Mouse (Mus musculus): ENCODE measurements around the gene Dcakd.
A peak's percentile ranks its signal among the peaks of the same experiment; 100 is the strongest.

Dcakd gene

DNA sequence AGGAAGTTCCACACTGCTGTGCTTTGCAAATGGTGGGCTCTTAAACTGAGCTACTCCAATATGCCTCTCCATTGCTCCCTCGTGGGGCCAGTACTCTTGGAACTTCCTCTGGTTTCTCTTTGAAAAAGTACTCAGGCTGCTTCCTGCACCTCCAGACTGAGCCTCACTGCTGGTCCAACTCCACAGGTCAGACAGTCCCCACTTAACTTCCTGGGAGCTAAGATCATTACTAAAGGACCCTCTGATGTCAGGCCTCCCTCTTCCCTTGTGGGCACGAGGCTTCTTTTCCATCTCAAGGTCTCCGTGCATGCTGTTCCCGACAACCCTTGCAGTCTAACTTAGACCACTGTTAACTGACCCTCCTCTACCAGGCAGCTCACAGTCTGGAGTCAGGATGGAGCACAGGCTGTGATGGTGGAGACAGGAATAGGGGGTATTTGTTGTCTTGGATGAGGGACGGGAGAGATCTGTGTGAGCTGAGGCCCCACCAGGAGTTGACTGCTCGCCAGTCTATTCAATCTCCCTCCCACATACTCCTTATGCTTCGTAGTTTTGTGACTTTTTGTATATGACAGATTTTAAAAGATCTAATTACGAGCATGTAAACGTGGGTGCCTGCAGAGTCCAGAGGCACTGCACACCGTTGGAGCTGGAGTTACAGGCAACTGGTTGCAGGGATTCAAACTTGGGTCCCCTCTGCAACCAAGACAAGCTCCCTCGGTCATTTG lies 22.7 kb downstream of the Dcakd start:
- no peak for DNase-seq (ENCODE audit: low spot score)

DNA sequence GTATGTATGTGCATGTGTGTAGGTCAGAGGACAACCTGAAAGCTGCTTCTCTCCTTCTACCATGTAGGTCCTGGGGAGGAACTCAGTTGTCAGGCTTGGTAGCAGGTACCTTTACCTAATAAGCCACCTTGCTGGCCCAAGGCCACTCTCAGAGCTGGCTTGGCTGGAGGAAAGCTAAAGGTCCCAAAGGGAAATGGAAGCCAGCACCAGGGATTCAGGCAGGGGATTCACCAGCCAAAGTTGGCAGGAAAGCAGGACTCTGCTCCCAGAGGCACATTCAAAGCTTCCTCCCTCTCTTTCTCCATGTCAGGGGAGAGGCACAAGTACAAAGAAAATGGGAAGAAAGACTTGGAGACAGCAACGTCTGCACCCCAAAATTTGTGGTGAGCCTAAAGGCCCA lies 23.3 kb downstream of the Dcakd start:
- DNase-seq (ENCODE audit: low spot score) = no peak

DNA sequence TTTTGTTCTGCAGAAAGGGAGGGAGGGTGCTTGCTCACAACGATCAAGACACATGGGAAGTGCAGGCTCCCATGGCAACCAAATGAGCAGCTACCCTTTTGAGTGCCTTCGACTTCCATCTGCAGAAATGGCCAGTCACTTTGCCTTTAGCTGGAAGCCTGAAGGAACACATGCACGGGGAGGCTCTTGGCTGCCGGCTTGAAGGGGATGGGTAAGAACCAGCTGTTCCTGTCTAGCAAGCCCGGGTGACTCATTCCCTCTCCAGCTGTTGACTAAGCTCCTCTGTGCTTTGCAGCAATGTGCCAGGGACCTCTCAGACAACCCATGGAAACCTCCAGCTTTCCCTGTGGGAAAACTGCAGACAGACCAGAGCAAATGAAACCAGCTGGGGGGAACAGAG lies 24.9 kb downstream of the Dcakd start:
- peak; percentile 45 for DNase-seq (ENCODE audit: low spot score)

GRCm38 (mm10) chr11:103001063-103001462 lies 27.1 kb downstream of the Dcakd start:
- no peak for DNase-seq (ENCODE audit: low spot score)

- DNase-seq (ENCODE audit: low spot score) = no peak
Measured at GRCm38 (mm10) chr11:103000111-103000510, 28.0 kb downstream of the Dcakd start.

DNA sequence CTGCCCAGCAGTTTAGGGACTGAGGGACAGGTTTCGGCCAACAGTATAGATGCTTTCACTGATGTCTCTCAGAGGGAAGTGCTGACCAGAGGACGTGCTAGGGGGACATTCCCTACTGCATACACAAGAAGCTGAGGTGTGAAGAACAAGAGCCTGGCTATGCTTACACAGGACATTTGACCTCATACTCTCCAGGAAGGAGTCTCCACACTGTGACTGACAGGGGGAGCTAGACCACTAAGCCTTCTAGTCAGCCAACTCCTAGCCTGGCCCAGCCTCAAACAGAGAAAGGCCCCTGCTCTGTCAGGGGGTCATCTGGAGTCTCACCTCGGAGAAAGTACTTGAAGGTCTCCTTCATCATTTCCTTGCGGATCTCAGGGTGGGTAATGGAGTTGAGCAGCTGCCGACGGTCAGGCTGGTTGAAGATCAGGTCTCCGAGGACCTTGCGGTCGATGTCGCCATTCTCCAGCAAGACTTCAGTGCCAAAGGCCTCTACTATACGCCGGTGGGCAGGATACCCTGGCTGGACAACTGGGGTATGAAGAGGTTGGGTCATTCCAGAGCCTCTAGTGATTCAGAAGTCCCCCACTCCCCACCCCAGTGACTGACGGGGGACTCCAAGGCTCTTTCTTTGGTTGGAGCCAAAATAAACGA lies 28.7 kb downstream of the Dcakd start:
- DNase-seq (ENCODE audit: low spot score) = no peak

GRCm38 (mm10) chr11:102998577-102999316 lies 29.4 kb downstream of the Dcakd start:
- no peak for DNase-seq (ENCODE audit: low spot score)

DNA sequence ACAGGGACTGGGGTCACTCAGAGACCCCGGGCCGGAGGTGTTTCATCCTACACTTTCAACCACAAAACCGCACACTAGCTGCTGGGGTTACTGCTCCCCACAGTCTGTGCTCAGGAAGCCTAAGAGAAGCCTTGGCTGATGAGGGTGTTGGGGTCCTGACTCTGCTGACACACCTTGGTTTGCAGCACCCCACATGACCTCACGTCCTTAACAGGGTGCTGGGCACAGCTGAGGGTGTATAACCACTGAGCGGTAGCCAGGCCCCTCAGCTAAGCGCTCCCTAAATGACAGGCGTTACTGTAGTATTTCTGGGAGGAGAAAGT lies 29.9 kb downstream of the Dcakd start:
- no peak for DNase-seq (ENCODE audit: low spot score)

- peak; percentile 42 for DNase-seq (ENCODE audit: low spot score)
Measured at GRCm38 (mm10) chr11:102996991-102997770, 31.0 kb downstream of the Dcakd start.

DNA sequence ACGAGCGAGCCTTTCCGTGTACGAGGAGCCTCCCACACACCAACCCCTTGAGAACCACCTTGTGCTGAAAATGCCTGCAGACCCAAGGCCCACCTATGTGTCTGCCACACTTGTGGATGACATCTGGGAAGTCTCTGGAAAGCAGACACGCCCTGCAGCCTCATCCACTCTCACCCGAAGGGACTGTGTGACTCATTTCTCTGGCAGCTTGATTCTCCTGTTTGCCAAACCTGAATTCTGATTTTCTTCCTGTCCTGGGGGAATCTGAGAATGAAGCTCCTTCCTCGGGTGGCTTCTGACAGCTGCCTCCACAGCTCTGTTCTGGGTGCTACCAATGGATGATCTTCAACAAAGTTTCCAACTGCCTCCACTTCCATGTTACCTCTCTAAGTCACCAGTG lies 31.7 kb downstream of the Dcakd start:
- no peak for DNase-seq (ENCODE audit: low spot score)

- no peak for DNase-seq (ENCODE audit: low spot score)
Measured at GRCm38 (mm10) chr11:102994952-102995351, 33.2 kb downstream of the Dcakd start.

GRCm38 (mm10) chr11:102993420-102994029 lies 34.6 kb downstream of the Dcakd start:
- DNase-seq (ENCODE audit: low spot score) = no peak

DNA sequence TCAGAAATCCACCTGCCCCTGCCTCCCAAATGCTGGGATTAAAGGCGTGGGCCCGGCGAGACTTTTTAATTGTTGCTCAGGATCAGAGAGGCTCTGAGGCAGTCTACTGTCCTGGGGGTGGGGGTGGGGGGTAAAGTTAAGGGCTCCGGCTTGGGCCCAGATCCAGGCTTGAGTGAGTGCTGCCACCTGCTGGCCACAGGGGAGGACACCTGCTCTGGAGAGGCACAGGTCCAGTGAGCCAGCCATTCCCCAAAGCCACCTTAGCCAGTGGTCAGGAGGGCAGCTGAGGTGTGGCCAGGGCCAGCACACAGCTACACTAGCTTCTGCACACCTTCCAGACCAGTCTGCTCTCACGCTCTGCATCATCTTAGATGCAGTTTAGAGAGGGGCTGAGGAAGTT lies 35.2 kb downstream of the Dcakd start:
- peak; percentile 75 for DNase-seq (ENCODE audit: low spot score)

- DNase-seq (ENCODE audit: low spot score) = no peak
Measured at GRCm38 (mm10) chr11:102991681-102992080, 36.5 kb downstream of the Dcakd start.

DNA sequence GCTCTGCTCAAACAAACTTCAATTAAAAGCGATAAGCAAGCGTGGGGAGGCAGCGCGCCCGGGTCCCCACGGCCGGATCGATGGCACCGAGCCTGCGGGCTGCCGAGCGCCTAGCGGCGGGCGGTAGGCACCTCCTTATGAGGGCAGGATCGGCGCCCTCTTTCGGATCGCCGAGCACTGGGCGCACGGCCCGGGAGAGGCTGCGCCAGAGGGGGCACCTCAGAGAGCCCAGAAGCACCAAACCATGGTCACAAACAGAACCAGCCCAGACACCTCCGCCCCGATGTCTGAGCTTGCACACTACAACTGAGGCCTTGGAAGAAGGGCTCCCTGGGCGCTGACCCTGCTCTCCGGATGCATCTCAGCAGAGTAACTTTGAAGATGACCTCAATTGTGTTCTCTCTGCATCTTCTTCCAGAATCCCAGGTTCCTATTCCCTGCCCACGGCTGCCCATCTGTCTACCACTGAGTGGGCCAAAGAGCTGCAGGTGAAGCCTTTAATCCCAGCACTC lies 37.9 kb downstream of the Dcakd start:
- peak; percentile 65 for DNase-seq (ENCODE audit: low spot score)

- DNase-seq (ENCODE audit: low spot score) = no peak
Measured at GRCm38 (mm10) chr11:102989641-102990151, 38.4 kb downstream of the Dcakd start.

- no peak for DNase-seq (ENCODE audit: low spot score)
Measured at GRCm38 (mm10) chr11:102985160-102985559, 43.0 kb downstream of the Dcakd start.

DNA sequence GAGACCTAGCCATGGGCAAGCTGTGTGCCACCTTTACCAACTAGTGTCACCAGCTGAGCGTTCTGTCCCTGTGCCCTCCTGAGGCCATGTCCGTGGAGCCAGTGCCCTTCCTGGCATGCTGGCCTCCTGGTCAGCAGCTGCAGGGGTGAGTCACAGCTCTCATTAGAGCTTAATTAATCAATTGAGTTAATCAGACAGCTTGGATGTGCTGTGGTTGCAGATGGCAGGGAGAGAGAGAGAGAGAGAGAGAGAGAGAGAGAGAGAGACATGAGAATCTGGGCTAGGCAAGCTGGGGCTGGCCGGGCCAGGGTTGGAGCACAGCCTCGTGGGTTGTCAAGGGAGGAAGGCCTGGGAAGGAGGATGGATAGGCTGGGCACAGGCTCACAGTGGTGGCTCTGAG lies 43.5 kb downstream of the Dcakd start:
- DNase-seq (ENCODE audit: low spot score) = no peak

DNA sequence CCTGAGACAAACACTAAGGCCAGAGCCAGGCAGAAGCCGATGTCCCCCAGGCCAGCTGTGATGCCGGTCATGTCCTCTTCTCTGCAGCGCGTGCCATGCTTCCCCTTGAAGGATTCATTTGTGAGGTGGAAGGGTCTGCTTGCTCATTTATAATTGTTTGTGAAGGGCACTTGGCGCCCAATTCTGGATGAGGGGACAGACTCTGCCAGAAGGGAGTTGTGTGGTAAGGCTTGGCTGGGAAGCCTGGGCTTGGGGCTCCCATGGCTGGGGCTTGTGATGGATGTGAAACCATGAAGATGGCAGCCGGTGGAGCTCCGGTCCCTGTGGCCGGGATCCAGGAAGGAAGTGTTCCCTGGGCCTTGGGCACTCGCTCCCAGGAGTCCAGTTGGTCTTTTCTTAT lies 44.0 kb downstream of the Dcakd start:
- no peak for DNase-seq (ENCODE audit: low spot score)

DNA sequence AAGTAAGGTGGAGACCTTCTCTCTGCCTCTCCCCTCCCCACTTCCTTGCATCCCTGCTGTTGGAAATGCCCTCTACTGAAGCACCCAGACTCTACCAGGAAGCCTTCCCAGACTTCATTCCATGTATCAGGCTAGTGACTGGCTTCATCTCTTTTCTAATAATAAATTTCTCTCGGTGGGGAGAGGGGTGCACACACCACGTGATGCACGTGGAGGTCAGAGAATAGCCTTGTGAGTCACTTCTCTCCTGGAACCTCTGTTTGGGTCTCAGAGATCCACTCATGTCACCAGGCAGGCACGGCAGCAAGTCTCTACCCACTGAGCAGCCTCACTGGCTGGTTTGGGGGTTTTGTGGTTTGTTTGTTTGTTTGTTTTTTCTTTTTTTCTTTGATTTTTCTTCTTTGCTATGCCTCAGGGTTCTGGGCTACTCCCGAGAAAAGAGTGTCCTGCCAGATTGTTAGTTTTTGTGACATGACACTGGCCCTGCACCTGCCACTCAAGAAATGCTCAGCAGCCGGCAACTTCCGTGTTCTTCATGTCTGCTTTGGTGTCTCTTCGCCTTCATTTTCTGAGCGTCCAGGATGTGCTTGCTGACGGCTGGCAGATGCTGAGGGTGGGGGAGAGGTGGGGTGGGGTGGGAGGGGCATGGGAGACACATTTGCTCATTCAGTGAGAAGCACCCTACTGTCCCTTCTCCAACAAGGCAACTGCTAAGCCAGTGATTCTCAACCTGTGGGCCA lies 46.8 kb downstream of the Dcakd start:
- DNase-seq (ENCODE audit: low spot score) = no peak

Measured in ovary, postnatal 36 days (tissue).